Mouse (Mus musculus) CH12.LX (cell line): Measurements from ENCODE around the gene Tbc1d16. TPM values are rescaled to one million over a fixed set of nuclear protein-coding genes. Genes with fewer than 3 reads are reported as not detected.

Experiments used
- DNase-seq: peaks from one replicate; pipeline ENCODE4 v3.0.0-alpha.2; 2013; ENCODE audit errors: extremely low read depth
- H3K27ac ChIP-seq: 2 replicates; pipeline ENCODE4 v1.5.1; 2012; ENCODE audit warnings: low read depth, mild to moderate bottlenecking, control low read depth, moderate library complexity; ENCODE audit not compliant: insufficient read depth
- H3K27me3 ChIP-seq: replicated peaks from 2 replicates; pipeline ENCODE3; 2012; ENCODE audit warnings: inconsistent platforms
- H3K36me3 ChIP-seq, 2 experiments: replicated peaks in 1 of 2; 2 replicates each; pipeline versions ENCODE3 to v1.6.1; 2012; ENCODE audit warnings: inconsistent platforms in 1 of 2, low read length in 1 of 2, mild to moderate bottlenecking in 1 of 2, mixed read lengths in 1 of 2, moderate library complexity in 1 of 2; ENCODE audit not compliant: control insufficient read depth in 1 of 2, insufficient read depth in 1 of 2
- H3K4me1 ChIP-seq, 2 experiments: 2 replicates each; pipeline ENCODE4 v1.6.1; 2012; ENCODE audit warnings: inconsistent platforms in 1 of 2, moderate library complexity in 1 of 2; ENCODE audit not compliant: insufficient read depth in 2 of 2, control insufficient read depth in 1 of 2
- H3K4me2 ChIP-seq: 2 replicates; pipeline ENCODE4 v1.6.1; 2012; ENCODE audit warnings: low read depth, mild to moderate bottlenecking, control low read depth; ENCODE audit not compliant: poor library complexity, insufficient read depth, severe bottlenecking
- H3K4me3 ChIP-seq, 3 experiments: fragments of 150-350 bp in 1 of 3; sonication (generic) in 1 of 3; replicated peaks in 1 of 3; 2 replicates each; pipeline versions ENCODE3 to v1.5.1; 2011 to 2012; ENCODE audit warnings: low read depth in 2 of 3, low read length in 2 of 3, mild to moderate bottlenecking in 2 of 3, moderate library complexity in 2 of 3, control low read depth in 1 of 3, improper control_type of control experiment in 1 of 3, inconsistent platforms in 1 of 3, mixed read lengths in 1 of 3; ENCODE audit not compliant: poor library complexity in 1 of 3
- H3K79me2 ChIP-seq: replicated peaks from 2 replicates; pipeline ENCODE4 v1.6.1; 2012; ENCODE audit warnings: mild to moderate bottlenecking, moderate library complexity; ENCODE audit not compliant: control insufficient read depth, poor library complexity, insufficient read depth, severe bottlenecking; ENCODE audit errors: extremely low read depth
- H3K9ac ChIP-seq: 2 replicates; pipeline ENCODE4 v1.6.1; 2012; ENCODE audit warnings: low read depth, mild to moderate bottlenecking, control low read depth, moderate library complexity; ENCODE audit not compliant: insufficient read depth
- H3K9me3 ChIP-seq: replicated peaks from 2 replicates; pipeline ENCODE3; 2012; ENCODE audit warnings: low read length, inconsistent platforms, mixed read lengths
- BHLHE40 ChIP-seq: IDR thresholded peaks from 2 replicates; pipeline ENCODE4 v1.6.1; 2011; ENCODE audit warnings: mild to moderate bottlenecking, low read depth, low read length, improper control_type of control experiment
- CTCF ChIP-seq, 2 experiments: IDR thresholded peaks in 1 of 2; conservative IDR thresholded peaks in 1 of 2; 2 replicates each; pipeline ENCODE4 v1.5.1; 2011 to 2012; ENCODE audit warnings: low read depth in 2 of 2, low read length in 2 of 2, improper control_type of control experiment in 1 of 2, inconsistent platforms in 1 of 2, mild to moderate bottlenecking in 1 of 2, moderate library complexity in 1 of 2
- E2F4 ChIP-seq: IDR thresholded peaks from 2 replicates; pipeline ENCODE4 v1.6.1; 2011; ENCODE audit warnings: low read depth, low read length, improper control_type of control experiment; ENCODE audit not compliant: insufficient replicate concordance
- EP300 ChIP-seq: IDR thresholded peaks from 2 replicates; pipeline ENCODE4 v1.6.1; 2011; ENCODE audit warnings: low read length, improper control_type of control experiment
- IRF4 ChIP-seq: IDR thresholded peaks from 2 replicates; pipeline ENCODE4 v1.6.1; 2014; ENCODE audit warnings: low read depth, mild to moderate bottlenecking, inconsistent platforms, low read length, improper control_type of control experiment
- JUN ChIP-seq: IDR thresholded peaks from 2 replicates; pipeline ENCODE4 v1.6.1; 2011; ENCODE audit warnings: low read depth, mild to moderate bottlenecking, low read length, improper control_type of control experiment, moderate library complexity; ENCODE audit not compliant: insufficient read depth
- KAT2A ChIP-seq: IDR thresholded peaks from 2 replicates; pipeline ENCODE4 v1.6.1; 2012; ENCODE audit warnings: low read length, improper control_type of control experiment, inconsistent platforms; ENCODE audit not compliant: insufficient replicate concordance
- RAD21 ChIP-seq: IDR thresholded peaks from 2 replicates; pipeline ENCODE4 v1.6.1; 2011; ENCODE audit warnings: low read depth, mild to moderate bottlenecking, low read length, improper control_type of control experiment, moderate library complexity
- SIN3A ChIP-seq: IDR thresholded peaks from 2 replicates; pipeline ENCODE4 v1.6.1; 2012; ENCODE audit warnings: low read length, improper control_type of control experiment, inconsistent platforms
- ZKSCAN1 ChIP-seq: IDR thresholded peaks from 2 replicates; pipeline ENCODE4 v1.6.1; 2012; ENCODE audit warnings: low read depth, inconsistent platforms, low read length, improper control_type of control experiment, borderline replicate concordance
- ZNF384 ChIP-seq: IDR thresholded peaks from 2 replicates; pipeline ENCODE4 v1.6.1; 2012; ENCODE audit warnings: low read depth, low read length, improper control_type of control experiment, inconsistent platforms
- dilution Hi-C: fragments of 300-500 bp; cut with MboI; formaldehyde crosslinking; loops from 2 replicates; pipeline ENCODE4 v1.14.3; 2020; ENCODE audit warnings: low sequenced_read_pairs; ENCODE audit not compliant: extremely low pct_unique_long_range_greater_than_20kb, extremely low pct_ligation_motif_present
- in situ Hi-C: fragments of 300-500 bp; cut with MboI; formaldehyde crosslinking; loops from 3 replicates; pipeline ENCODE4 v1.14.3; 2019; ENCODE audit warnings: low sequenced_read_pairs, low pct_ligation_motif_present, low pct_unique_long_range_greater_than_20kb, mixed read lengths
- polyA plus RNA-seq: library from polyadenylated mRNA; unstranded; fragments of >175 nt; gene quantifications from 2 replicates; pipeline ENCODE4 v1.2.1, GENCODE M21; 2012; ENCODE audit warnings: low read depth; ENCODE audit not compliant: insufficient read length
- total RNA-seq, 2 experiments: library from RNA; depleted of rRNA; stranded (reverse); fragments of 300-350 nt in 1 of 2; fragments of >200 nt in 1 of 2; gene quantifications; 2 replicates each; pipeline ENCODE4 v1.2.3; 2012 to 2014

The Tbc1d16 gene
- total and polyA plus RNA-seq, 3 experiments: 0.79 to 15.9 (median 2.7) TPM

GRCm38 (mm10) chr11:119112721-119113120 lies 115.6 kb downstream of the Tbc1d16 start:
- dilution Hi-C loops (no loop called here), in situ Hi-C loops (no loop called here)
- H3K4me3 ChIP-seq: peak overlapping the region in 1 of 3 experiments; percentile 23
- no peaks in the 10 kb centered on the region for H3K79me2 ChIP-seq
- peaks cover 4% of the 10 kb centered on the region for H3K9me3 ChIP-seq
- no peaks in the 10 kb centered on the region for H3K36me3 ChIP-seq
- H3K9ac ChIP-seq: no peak overlapping the region
- TF ChIP-seq SIN3A: no peak
- TF ChIP-seq RAD21: no peak
- H3K27ac ChIP-seq: no peak overlapping the region
- no peak overlapping the region for H3K4me2 ChIP-seq
- DNase-seq: no peak
- peaks cover 23% of the 10 kb centered on the region for H3K27me3 ChIP-seq
- peaks cover 29 to 42% of the 10 kb centered on the region in 2 experiments for H3K4me1 ChIP-seq

- TF ChIP-seq E2F4 (no peak), CTCF (conservative IDR thresholded peaks at IDR 0.05 in 1 of 2, IDR thresholded peaks at IDR 0.05 in 1 of 2; ENCODE audit: low read depth in 2 of 2, low read length in 2 of 2) (no peak), ZNF384 (no peak), KAT2A (no peak)
- TF ChIP-seq, all 38 proteins: peak for 0
- peak; percentile 74 for DNase-seq
- peaks cover 4% of the 10 kb centered on the region for H3K9me3 ChIP-seq
- H3K27me3 ChIP-seq: peaks cover 18% of the 10 kb centered on the region
- H3K9ac ChIP-seq: no peak overlapping the region
- H3K4me2 ChIP-seq: no peak overlapping the region
- no peaks in the 10 kb centered on the region for H3K36me3 ChIP-seq
- H3K27ac ChIP-seq: no peak overlapping the region
- H3K4me3 ChIP-seq: peak overlapping the region in 2 of 3 experiments; percentile 4 to 34
- in situ Hi-C loops (no loop called here), dilution Hi-C loops (no loop called here)
- H3K79me2 ChIP-seq: no peaks in the 10 kb centered on the region
- peaks cover 27 to 52% of the 10 kb centered on the region in 2 experiments for H3K4me1 ChIP-seq
Measured at GRCm38 (mm10) chr11:119111345-119111744, 117.0 kb downstream of the Tbc1d16 start.

- Histone ChIP-seq H3K4me3 (no peak overlapping the region), H3K9ac (no peak overlapping the region), H3K9me3 (peaks cover 4% of the 10 kb centered on the region), H3K4me1 (peaks cover 30 to 57% of the 10 kb centered on the region in 2 experiments), H3K27ac (no peak overlapping the region), H3K27me3 (peaks cover 8% of the 10 kb centered on the region), H3K36me3 (no peaks in the 10 kb centered on the region), H3K4me2 (peak overlapping the region; percentile 14; the same call in 1 of the 2 replicates), H3K79me2 (no peaks in the 10 kb centered on the region)
- peak; percentile 57 for TF ChIP-seq BHLHE40
- TF ChIP-seq EP300: peak; percentile 50
- 0 out of 2 replicates have a peak, but pooled peaks have one; percentile 14 for TF ChIP-seq JUN
- TF ChIP-seq IRF4: peak; percentile 89
- TF ChIP-seq ZKSCAN1: no peak
- DNase-seq: no peak
- in situ Hi-C loops: no loop called here
- dilution Hi-C loops: no loop called here
Measured at GRCm38 (mm10) chr11:119109415-119110071, 118.8 kb downstream of the Tbc1d16 start.
